Mouse (Mus musculus) gastrocnemius, postnatal 4 days (tissue): ENCODE data around the gene Hoxd12. TPM values are rescaled to one million over a fixed set of nuclear protein-coding genes. Genes with fewer than 3 reads are reported as not detected.

Source experiments
- DNase-seq, 2 experiments: peaks; one replicate each; pipeline ENCODE4 v3.0.0; 2021 to 2022; ENCODE audit warnings: low spot score in 2 of 2, mixed read lengths in 2 of 2
- long read RNA-seq, 2 experiments: library from polyadenylated mRNA; stranded (forward); transcript quantifications; one replicate each; pipeline ENCODE4 v2.0.0; 2021
- total RNA-seq, 2 experiments: library from RNA; stranded (reverse); gene quantifications; 2 replicates each; pipeline ENCODE4 v1.2.3; 2021

The Hoxd12 gene
- total RNA-seq: not detected
- long read RNA-seq, experiment 1: 0 reads
- long read RNA-seq, experiment 2, partial matches to known transcripts: 0 of 1 reads
- long read RNA-seq, experiment 2, other reads (novel, unspliced or antisense): 1 of 1 reads

- DNase-seq: no peak
These were observed at the start of gene Hoxd12 for GRCm38 (mm10) chr2:74674881-74675665. Gene Hoxd12, plus strand, starts transcription at chr2:74675013.

- DNase-seq: no peak
These were observed 39.4 kb upstream of the Hoxd12 start for GRCm38 (mm10) chr2:74635412-74635811.

DNA sequence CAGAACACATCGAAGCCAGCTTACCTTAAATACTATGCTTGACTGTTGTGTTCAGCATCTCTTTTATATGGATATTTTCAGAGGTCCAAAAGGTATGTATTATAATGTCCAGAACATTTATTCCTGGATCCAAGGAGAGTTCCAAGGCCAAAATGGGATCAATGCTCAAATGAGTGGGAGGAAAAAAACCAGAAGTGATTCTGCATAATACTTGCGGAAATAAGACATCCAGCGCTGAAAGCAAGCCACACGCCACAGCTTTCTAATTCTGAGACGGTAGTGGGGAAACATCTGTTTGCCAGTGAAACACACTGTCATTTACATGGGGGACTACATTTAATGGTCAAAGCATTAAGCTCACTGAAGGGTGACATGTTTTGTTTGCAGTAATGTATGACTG lies 32.4 kb upstream of the Hoxd12 start:
- no peak for DNase-seq

- no peak for DNase-seq
These were observed 29.2 kb upstream of the Hoxd12 start for GRCm38 (mm10) chr2:74645631-74646030.

DNA sequence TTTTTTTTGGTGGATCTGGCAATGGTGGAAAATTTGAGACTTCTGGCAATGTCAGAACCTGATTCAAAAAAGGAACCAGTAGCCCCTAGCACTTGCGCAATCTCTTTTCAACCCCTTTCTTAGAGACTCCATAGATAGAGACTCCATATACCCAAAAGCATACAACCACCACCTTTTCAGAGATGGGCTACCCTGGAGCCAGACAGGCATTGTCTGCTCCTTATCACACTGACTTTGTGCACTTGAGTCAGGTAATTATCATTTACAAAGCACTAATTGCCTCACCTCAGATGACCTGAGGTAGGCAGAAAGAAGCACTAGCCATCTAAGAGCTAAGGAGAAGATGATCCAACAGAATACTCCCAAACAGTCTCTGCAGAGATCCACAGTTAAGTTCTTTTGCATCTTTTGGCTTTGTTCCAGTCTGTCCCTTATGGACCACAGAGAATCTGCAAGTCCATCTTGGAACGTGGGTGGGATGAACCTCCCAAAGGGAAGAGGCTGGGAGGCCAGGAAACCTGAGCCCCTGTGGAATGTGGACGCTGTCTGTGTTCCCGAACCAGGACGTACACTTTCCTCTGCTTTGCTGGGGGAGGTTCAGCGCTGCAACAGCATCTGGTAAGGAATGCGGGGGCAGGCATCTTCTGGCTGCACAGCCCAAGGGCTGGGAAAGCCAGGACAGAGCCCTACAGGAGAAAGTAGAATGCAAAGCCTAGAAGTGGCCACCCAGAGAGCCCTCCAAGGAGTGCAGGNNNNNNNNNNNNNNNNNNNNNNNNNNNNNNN lies 27.5 kb upstream of the Hoxd12 start:
- DNase-seq: peak in 1 of 2 experiments; percentile 6

- no peak for DNase-seq
These were observed 21.8 kb upstream of the Hoxd12 start for GRCm38 (mm10) chr2:74652996-74653340.

DNA sequence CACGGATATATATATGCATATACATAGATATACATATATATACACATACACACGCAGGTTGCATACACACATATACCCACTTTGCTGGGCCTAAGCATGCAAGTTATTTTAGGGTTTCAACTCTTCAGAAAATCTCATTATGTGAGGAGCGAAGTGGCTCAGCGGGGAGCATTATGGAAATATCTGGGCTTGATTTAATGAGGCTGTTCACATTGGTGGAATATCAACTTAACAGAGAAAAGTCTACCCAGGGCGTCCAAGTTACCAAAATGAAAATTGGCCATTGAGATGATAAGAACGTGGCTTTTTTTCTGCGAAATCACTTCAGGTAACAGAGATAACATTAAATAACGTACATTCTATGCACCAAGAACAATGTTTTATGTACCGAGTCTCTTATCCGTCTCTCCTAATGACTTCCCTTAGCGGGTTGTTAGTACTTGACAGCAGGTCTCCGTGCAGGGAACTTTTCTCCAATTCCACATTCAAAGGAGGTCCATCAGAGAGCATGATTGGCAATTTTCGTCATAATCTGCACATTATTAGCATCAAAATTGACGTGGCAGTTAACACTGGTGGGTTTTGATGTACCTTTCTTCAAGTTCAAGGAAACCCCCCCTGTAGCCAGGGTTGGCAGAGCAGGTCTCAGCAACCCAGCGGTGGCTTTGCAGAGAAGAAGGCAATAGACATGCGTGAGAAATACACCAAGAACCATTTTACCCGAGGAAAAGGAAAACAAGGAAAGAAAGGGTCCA lies 20.9 kb upstream of the Hoxd12 start:
- no peak for DNase-seq

DNA sequence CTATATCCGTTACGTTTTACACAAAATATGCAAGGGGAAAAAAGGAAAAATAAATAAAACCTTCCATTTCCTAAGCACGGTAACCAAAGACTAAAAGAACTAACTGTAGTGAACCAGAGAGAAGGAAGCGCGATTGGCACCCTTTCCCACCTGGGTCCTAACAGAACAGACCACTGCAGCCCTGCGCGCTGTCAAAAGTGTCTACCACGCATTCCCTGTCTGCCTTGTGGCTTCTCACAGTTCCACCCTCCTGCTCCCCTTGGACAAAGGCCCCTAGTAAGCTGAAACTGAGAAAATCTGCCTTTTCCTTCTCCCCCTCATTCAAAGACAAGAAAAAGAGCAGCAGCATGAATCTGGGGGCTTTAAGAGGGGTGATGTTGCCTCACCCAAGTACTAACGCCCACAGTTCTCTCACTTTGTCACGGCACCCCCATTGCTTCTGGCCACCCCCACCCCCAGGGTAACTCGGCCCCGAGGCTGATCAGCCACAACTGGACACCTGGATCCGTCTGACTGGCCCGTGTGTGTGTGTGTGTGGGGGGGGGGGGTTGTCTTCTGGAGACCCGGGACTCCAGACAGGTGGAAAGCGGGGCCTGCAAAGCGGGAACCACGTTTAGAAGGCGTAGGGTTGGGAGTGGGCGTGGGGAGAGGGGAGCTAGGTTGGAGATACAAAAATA lies 19.9 kb upstream of the Hoxd12 start:
- no peak for DNase-seq

DNA sequence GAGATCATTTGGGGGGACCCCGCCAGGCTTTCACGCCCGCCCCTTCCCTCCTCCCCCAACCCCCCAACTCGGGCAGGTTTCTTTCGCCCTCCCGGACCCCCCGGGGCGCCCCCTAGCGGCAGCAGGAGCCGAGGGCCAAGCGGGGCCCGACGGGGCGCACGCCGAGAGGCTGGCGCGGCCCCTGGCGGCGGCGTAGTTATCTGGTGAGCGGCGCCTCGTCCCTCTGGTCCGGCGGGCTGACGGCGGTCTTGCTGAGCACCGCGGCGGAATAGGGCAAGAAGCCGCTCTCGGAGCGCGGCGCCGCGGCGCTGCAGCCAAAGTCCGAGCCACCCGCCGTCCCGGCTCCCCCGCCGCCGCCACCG lies 19.4 kb upstream of the Hoxd12 start:
- DNase-seq: peak; percentile 50 to 57

GRCm38 (mm10) chr2:74655821-74656631 lies 18.8 kb upstream of the Hoxd12 start:
- DNase-seq: peak in 1 of 2 experiments; percentile 38

GRCm38 (mm10) chr2:74656632-74657021 lies 18.2 kb upstream of the Hoxd12 start:
- DNase-seq: no peak

GRCm38 (mm10) chr2:74657251-74658023 lies 17.4 kb upstream of the Hoxd12 start:
- DNase-seq: no peak

DNA sequence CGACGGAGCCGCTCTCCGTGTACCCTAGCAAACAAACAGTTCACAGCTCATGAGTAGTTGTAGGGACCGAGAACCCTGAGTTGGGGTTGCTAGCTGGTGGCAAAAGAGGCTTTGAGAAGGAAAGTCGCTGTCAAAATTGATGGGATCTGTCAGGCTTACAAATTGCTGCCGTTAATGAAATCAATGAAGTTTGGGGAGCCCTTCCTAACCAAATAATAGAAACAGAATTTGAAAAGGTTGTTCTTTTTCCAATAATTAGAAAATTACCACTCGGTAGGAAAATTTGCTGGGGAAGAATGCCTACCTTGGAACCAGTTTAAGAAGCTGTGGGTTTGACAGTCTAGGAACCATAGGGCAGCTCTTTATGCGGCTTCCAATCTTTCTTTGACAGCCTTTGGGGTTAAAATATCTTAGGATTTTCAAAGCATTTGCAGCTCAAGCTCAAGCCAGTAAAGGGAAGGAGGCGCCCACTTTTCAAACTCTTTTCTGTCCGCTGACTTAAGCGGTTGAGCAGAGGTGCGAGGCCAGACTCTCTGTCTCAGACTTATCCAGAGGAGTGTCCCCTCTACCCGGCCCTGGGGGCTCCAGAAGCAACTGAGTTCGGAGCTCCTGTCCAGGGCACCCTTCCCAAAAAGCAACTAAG lies 16.7 kb upstream of the Hoxd12 start:
- DNase-seq: no peak

DNA sequence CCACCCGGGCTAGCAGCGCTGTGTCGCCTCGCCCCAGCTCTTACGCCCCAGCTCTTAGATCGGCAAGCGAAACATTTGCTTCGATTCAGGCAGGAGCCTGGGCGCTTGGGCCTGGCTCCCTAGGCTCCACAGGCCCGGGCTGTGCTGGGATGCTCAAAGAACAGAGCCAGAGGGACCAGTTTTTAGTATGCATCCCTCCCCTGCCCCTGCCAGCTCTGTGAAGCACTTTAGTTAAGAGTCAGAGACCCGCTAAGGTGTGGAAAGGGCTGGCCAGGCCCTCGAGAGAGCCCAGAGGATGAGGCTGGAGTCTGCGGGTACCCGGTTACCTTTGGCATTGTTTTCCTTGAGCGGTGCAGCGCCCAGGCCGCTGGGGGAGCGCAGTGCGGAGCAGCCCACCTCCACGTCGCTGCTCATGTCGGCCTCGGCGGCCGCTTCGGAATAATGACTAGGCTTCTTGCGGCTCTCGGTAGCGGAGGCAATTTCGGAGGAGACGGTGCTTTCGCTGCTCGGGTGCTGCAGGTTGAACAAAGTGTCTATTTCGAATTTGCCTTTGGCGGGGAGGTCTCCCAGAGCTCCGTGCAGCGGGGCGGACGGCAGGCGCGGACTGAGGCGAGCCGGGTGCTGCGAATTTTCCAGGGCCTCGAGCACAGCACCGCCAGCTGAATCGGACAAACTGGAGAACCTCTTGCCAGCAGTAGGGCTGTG lies 16.0 kb upstream of the Hoxd12 start:
- no peak for DNase-seq

GRCm38 (mm10) chr2:74659507-74660005 lies 15.3 kb upstream of the Hoxd12 start, which contains the start of gene Evx2:
Gene Evx2, minus strand, starts transcription at chr2:74659557.
- DNase-seq: no peak

GRCm38 (mm10) chr2:74660421-74661375 lies 14.1 kb upstream of the Hoxd12 start:
- no peak for DNase-seq

DNA sequence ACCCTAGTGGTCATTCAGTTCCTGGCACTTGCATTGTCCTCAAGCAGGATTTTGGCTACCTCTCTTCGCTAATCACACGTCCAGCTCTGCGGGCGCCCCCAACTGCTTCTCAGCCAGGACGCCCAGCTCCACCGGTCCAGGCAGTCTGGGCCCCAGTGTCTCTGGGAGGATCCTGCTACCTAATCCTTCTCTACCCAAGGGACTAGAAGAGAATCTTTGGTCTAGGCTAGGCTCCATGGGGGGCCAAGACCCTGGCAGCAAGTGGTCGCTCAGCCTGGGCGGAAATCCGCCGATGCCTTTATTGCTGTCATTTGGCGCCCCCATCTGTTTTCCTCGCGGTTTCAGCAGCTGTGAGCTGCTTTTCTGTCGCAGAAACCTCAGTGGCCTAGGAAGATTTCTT lies 13.1 kb upstream of the Hoxd12 start:
- DNase-seq: no peak
